Mouse (Mus musculus) limb, embryonic 10.5 days (tissue): ENCODE results near the gene C1qtnf1. TPM values are rescaled to one million over a fixed set of nuclear protein-coding genes. Genes with fewer than 3 reads are reported as not detected.

Experiments used
- DNase-seq: peaks from one replicate; pipeline ENCODE4 v3.0.0-alpha.2; 2017; ENCODE audit warnings: low spot score
- H3K27ac ChIP-seq: fragments of 300-500 bp; sonication (generic); 2 replicates; pipeline ENCODE4 v1.5.1; 2016; ENCODE audit warnings: mild to moderate bottlenecking
- H3K27me3 ChIP-seq: fragments of 300-500 bp; sonication (generic); 2 replicates; pipeline ENCODE4 v1.6.1; 2016; ENCODE audit warnings: low read depth, mild to moderate bottlenecking; ENCODE audit not compliant: poor library complexity, severe bottlenecking
- H3K36me3 ChIP-seq: fragments of 300-500 bp; sonication (generic); 2 replicates; pipeline ENCODE4 v1.6.1; 2016; ENCODE audit warnings: mild to moderate bottlenecking, moderate library complexity
- H3K4me1 ChIP-seq: fragments of 300-500 bp; sonication (generic); 2 replicates; pipeline ENCODE4 v1.6.1; 2016
- H3K4me3 ChIP-seq: fragments of 300-500 bp; sonication (generic); 2 replicates; pipeline ENCODE4 v1.5.1; 2016; ENCODE audit warnings: mild to moderate bottlenecking, moderate library complexity
- H3K9me3 ChIP-seq: fragments of 300-500 bp; sonication (generic); replicated peaks from 2 replicates; pipeline ENCODE4 v1.6.1; 2016; ENCODE audit warnings: mild to moderate bottlenecking
- WGBS: fragments of 180-500 bp; shearing (Covaris S2); methylation state at CpG from one replicate; pipeline ENCODE4 v1.1.7; 2016; 5-methylcytosine and 5-hydroxymethylcytosine counted together
- polyA plus RNA-seq: library from polyadenylated mRNA; unstranded; fragments of >200 nt; fragmentation: Nextera tagmentation; extraction: Ambion mirVana; gene quantifications from 2 replicates; pipeline ENCODE4 v1.2.1, GENCODE M21; 2016

Gene C1qtnf1
- polyA plus RNA-seq, 1 experiment from 2014 or later, result 3.1 TPM

- Histone ChIP-seq H3K36me3 (peaks cover 63% of the 10 kb centered on the region), H3K4me3 (no peak overlapping the region; the same call in 1 of the 2 replicates)
- 87% methylated on average over 6 of the region's 6 CpGs for WGBS
Measured at GRCm38 (mm10) chr11:118415630-118416029, 12.4 kb upstream of the C1qtnf1 start.

DNA sequence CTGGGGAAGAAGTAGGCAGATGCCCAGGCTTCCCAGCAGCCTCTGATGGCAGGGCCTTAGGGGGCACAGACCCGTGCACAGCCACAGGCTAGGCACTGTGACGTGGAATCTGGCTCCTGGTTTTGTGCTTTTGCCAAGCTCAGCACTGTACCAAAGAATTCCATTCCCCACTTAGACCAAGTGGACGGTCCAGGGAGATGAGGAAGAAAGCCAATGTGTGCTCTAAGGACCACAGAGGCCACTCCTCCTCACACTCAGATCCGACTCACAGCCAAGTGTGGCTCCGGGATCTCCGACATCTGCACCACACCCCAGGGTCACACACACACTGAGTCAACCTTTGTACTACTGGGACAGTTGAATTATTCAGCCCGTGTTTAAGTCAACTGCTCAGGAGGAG is 12.0 kb upstream of the C1qtnf1 start:
- 92% methylated on average over 7 of the region's 7 CpGs for WGBS

More at GRCm38 (mm10) chr11:118415630-118416029, 12.4 kb upstream of the C1qtnf1 start:
- Histone ChIP-seq H3K9me3 (no peaks in the 10 kb centered on the region), H3K4me1 (peaks cover 30% of the 10 kb centered on the region), H3K27ac (no peak overlapping the region), H3K27me3 (no peaks in the 10 kb centered on the region)
- DNase-seq, result no peak

DNA sequence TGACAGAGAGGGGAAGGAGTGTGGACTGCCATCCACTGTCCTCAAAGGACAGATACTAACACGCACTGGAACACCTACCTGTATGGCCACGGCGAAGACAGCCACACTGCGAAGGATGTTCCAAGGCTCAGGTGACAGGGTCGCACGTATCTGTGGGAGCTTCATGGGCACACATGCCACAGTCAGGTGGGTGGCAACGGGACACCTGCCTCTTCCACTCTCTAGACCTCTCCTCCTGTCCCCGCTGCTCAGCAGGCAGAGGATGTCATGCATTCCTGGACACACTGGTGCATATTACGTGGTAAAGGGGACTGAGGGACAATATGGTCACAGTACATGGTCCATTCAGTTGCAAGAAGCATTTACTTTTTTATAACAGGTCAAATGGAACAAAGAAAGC is 10.5 kb upstream of the C1qtnf1 start:
- H3K4me3 ChIP-seq, result peak overlapping the region; percentile 80
- 95% methylated on average over 9 of the region's 9 CpGs for WGBS
- no peaks in the 10 kb centered on the region for H3K9me3 ChIP-seq
- peaks cover 30% of the 10 kb centered on the region for H3K4me1 ChIP-seq
- no peak for DNase-seq
- H3K27ac ChIP-seq, result no peak overlapping the region
- peaks cover 45% of the 10 kb centered on the region for H3K36me3 ChIP-seq
- H3K27me3 ChIP-seq, result no peaks in the 10 kb centered on the region

More for the DNA sequence above, 12.0 kb upstream of the C1qtnf1 start:
- Histone ChIP-seq H3K27me3 (no peaks in the 10 kb centered on the region), H3K27ac (no peak overlapping the region), H3K4me1 (peaks cover 30% of the 10 kb centered on the region), H3K4me3 (no peak overlapping the region; the same call in 1 of the 2 replicates), H3K36me3 (peaks cover 59% of the 10 kb centered on the region), H3K9me3 (no peaks in the 10 kb centered on the region)
- no peak for DNase-seq

GRCm38 (mm10) chr11:118418442-118418833 is 9.6 kb upstream of the C1qtnf1 start:
- DNase-seq, result no peak
- Histone ChIP-seq H3K9me3 (no peaks in the 10 kb centered on the region), H3K4me1 (peaks cover 34% of the 10 kb centered on the region), H3K36me3 (peaks cover 36% of the 10 kb centered on the region), H3K27me3 (no peaks in the 10 kb centered on the region), H3K4me3 (peak overlapping the region; percentile 80), H3K27ac (peak overlapping the region; percentile 93)
- WGBS, result 6% methylated on average over 12 of the region's 12 CpGs

- peak within 1 kb of the TSS; percentile 80 for H3K4me3 ChIP-seq
- H3K27ac ChIP-seq, result peak within 1 kb of the TSS; percentile 93
- 0 out of 2 replicates have a peak, but pooled peaks cover 4% of the 10 kb centered on the region for H3K27me3 ChIP-seq
- peak; percentile 96 for DNase-seq
- peaks cover 31% of the 10 kb centered on the region for H3K36me3 ChIP-seq
- under 1% methylated on average over 50 of the region's 50 CpGs for WGBS
- H3K4me1 ChIP-seq, result peaks cover 39% of the 10 kb centered on the region
- no peaks in the 10 kb centered on the region for H3K9me3 ChIP-seq
Measured at GRCm38 (mm10) chr11:118418834-118419504, 9.0 kb upstream of the C1qtnf1 start, which contains the start of gene Cant1. Gene Cant1 (minus strand): TSS chr11:118419086.

- Histone ChIP-seq H3K9me3 (no peaks in the 10 kb centered on the region), H3K27ac (no peak overlapping the region), H3K27me3 (0 out of 2 replicates have a peak, but pooled peaks cover 10% of the 10 kb centered on the region), H3K36me3 (peaks cover 18% of the 10 kb centered on the region), H3K4me1 (peaks cover 48% of the 10 kb centered on the region), H3K4me3 (no peak overlapping the region)
- DNase-seq, result no peak
- 79% methylated on average over 7 of the region's 7 CpGs for WGBS
Measured at GRCm38 (mm10) chr11:118420261-118420660, 7.7 kb upstream of the C1qtnf1 start.

GRCm38 (mm10) chr11:118423266-118423971 is 4.6 kb upstream of the C1qtnf1 start:
- Histone ChIP-seq H3K4me1 (peaks cover 46% of the 10 kb centered on the region), H3K9me3 (no peaks in the 10 kb centered on the region), H3K4me3 (0 out of 2 replicates have a peak overlapping the region, but pooled peaks have one; percentile 3), H3K36me3 (no peaks in the 10 kb centered on the region), H3K27me3 (0 out of 2 replicates have a peak, but pooled peaks cover 17% of the 10 kb centered on the region), H3K27ac (peak overlapping the region; percentile 26; the same call in 1 of the 2 replicates)
- WGBS, result 11% methylated on average over 18 of the region's 18 CpGs
- peak; percentile 84 for DNase-seq

DNA sequence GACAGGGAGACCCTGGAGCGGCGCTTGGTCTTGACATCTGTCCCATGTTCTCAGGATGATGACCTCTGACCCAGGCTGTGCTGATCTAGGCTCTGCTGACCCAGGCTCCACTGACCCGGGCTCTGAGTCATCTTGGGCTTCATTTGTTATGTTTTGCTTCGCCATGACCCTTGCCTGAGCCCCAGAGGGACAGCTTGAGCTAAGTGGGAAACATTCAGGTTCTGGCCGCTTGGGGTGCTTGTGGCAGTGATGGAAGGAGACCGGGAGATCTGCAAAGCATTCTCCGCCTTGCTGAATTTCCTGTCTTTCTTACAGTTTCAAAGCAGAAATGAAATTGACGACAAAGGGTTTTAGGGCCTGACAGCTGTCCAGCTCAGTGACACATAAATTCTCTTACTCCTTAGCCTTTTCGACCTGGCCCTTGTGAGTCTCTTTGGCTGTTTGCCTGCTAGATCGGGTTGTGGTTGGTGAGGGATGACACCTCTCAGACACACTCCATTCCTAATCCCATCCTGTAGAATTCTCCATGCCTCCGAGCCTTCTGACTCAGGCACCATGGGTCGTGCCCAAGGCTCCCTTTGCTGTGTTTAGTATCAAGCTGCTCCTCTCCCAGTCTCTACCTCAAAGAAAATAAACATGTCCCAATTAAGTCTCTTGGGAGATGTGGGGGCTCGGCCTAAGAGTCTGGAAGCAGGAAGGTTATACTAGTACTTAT is 3.2 kb upstream of the C1qtnf1 start:
- no peaks in the 10 kb centered on the region for H3K36me3 ChIP-seq
- H3K4me1 ChIP-seq, result peaks cover 50% of the 10 kb centered on the region
- DNase-seq, result no peak
- H3K9me3 ChIP-seq, result no peaks in the 10 kb centered on the region
- 0 out of 2 replicates have a peak, but pooled peaks cover 17% of the 10 kb centered on the region for H3K27me3 ChIP-seq
- WGBS, result 62% methylated on average over 13 of the region's 13 CpGs
- H3K4me3 ChIP-seq, result no peak overlapping the region
- no peak overlapping the region for H3K27ac ChIP-seq

- H3K4me3 ChIP-seq, result no peak overlapping the region
- no peaks in the 10 kb centered on the region for H3K36me3 ChIP-seq
- H3K27me3 ChIP-seq, result 0 out of 2 replicates have a peak, but pooled peaks cover 17% of the 10 kb centered on the region
- 76% methylated on average over 5 of the region's 5 CpGs for WGBS
- no peaks in the 10 kb centered on the region for H3K9me3 ChIP-seq
- H3K27ac ChIP-seq, result peak overlapping the region; percentile 81; the same call in 1 of the 2 replicates
- peaks cover 67% of the 10 kb centered on the region for H3K4me1 ChIP-seq
- no peak for DNase-seq
Measured at GRCm38 (mm10) chr11:118426765-118427164, 1.2 kb upstream of the C1qtnf1 start.

DNA sequence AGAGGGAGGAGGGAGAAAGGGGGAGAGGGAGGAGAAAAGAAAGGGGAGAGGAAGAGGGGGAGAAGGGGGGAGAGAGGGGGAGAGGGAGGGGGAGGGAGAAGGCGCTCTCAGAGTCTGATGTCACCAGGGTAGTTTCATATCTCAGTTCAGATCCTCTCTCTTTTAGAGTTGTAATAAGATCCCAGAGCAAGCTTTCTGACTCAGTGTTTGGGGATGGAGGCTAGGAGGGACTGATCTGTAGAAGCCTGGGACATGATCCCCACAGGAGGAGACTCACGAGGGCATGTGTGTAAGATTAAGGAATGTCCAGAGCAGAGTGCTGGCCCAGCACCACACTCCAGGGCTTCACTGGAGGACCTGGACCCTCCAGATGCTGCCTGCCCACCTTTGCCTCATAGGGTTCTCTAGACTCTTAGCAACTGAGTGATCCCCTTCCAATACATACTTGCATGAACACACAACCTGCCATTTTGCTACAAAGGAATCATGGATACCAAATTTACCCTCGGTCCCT is 680 bp upstream of the C1qtnf1 start:
- peaks cover 69% of the 10 kb centered on the region for H3K4me1 ChIP-seq
- H3K27ac ChIP-seq, result peak overlapping the region; percentile 81; the same call in 1 of the 2 replicates
- 56% methylated on average over 3 of the region's 3 CpGs for WGBS
- 0 out of 2 replicates have a peak, but pooled peaks cover 17% of the 10 kb centered on the region for H3K27me3 ChIP-seq
- no peaks in the 10 kb centered on the region for H3K36me3 ChIP-seq
- peak; percentile 38 for DNase-seq
- H3K9me3 ChIP-seq, result no peaks in the 10 kb centered on the region
- H3K4me3 ChIP-seq, result no peak overlapping the region

DNA sequence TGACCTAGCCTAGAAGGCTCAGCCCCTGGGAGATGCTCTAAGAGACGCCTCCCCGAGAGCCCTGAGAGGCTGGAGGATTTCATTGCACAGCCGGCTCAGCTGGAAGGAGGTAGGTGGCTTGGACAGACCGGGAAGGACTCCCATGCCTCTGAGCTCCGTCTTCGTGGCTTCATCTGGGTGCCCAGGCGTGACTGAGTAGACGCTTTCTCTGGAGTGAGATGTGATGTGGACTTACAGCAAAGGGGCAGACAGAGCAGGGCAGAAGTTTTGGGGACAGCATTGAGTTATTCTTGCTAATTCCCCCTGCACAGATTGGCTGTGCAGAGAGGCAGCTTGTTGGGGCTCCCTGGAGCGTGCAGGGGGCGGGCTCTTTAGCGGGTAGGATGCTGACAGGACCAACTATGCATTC is 461 bp downstream of the C1qtnf1 start:
- 9% methylated on average over 11 of the region's 11 CpGs for WGBS
- Histone ChIP-seq H3K27ac (peak overlapping the region; percentile 81), H3K9me3 (no peaks in the 10 kb centered on the region), H3K4me1 (peaks cover 70% of the 10 kb centered on the region), H3K36me3 (no peaks in the 10 kb centered on the region), H3K27me3 (0 out of 2 replicates have a peak, but pooled peaks cover 17% of the 10 kb centered on the region), H3K4me3 (peak overlapping the region; percentile 48)
- peak; percentile 44 for DNase-seq

GRCm38 (mm10) chr11:118428944-118429709 is 1.1 kb downstream of the C1qtnf1 start:
- no peaks in the 10 kb centered on the region for H3K9me3 ChIP-seq
- H3K27me3 ChIP-seq, result 0 out of 2 replicates have a peak, but pooled peaks cover 12% of the 10 kb centered on the region
- DNase-seq, result no peak
- 55% methylated on average over 8 of the region's 8 CpGs for WGBS
- H3K4me3 ChIP-seq, result peak overlapping the region; percentile 48
- H3K4me1 ChIP-seq, result peaks cover 70% of the 10 kb centered on the region
- peak overlapping the region; percentile 81 for H3K27ac ChIP-seq
- H3K36me3 ChIP-seq, result no peaks in the 10 kb centered on the region
